Mouse (Mus musculus) ZHBTc4 (cell line): ENCODE data around the gene Aamp.
A peak's percentile ranks its signal among the peaks of the same experiment; 100 is the strongest.
"Not testable (repeated sequence)": the region's sequence is repeated elsewhere in the genome, so short reads cannot be mapped to it uniquely, and the experiment has no call there.

Experiments used
- DNase-seq: peaks from one replicate; pipeline ENCODE4 v3.0.0-alpha.2; 2011; ENCODE audit warnings: low read depth, low spot score

Gene Aamp

DNA sequence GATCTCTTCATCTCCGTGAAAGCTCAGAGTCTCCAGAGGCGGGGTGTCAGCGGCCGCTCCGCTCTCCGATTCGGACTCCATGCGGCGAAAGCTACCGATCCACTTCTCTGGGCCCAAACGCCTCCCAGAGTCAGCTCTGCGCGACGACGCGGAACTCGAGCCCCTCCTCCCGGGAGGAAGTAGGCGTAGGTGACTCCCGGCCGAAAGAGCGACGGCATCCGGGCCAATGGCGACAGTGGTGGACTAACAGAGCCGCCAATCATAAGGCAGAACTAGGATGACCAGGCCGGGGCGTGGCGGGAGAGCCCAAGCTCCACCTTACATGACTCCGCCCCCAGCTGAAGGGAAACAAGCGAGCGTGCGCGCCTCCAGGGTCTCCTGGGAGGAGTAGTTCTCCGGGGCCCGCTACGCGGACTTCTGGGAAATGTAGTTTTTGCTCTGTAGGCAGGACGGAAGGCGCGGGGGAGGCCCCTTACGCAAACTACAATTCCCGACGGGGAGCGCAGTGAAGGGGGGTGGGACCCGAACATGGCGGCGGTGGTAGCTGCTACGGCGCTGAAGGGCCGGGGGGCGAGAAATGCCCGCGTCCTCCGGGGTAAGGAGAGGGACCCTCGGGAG is at the start of gene Aamp, which contains the start of gene Pnkd:
Gene Aamp (minus strand): TSS at position 196 of the 618 bp plus-strand sequence.
Gene Pnkd (plus strand): TSS at position 388 of the 618 bp plus-strand sequence.
- peak; percentile 100 for DNase-seq

- no peak for DNase-seq
Measured at GRCm38 (mm10) chr1:74332930-74333329, 48.4 kb upstream of the Aamp start.

DNA sequence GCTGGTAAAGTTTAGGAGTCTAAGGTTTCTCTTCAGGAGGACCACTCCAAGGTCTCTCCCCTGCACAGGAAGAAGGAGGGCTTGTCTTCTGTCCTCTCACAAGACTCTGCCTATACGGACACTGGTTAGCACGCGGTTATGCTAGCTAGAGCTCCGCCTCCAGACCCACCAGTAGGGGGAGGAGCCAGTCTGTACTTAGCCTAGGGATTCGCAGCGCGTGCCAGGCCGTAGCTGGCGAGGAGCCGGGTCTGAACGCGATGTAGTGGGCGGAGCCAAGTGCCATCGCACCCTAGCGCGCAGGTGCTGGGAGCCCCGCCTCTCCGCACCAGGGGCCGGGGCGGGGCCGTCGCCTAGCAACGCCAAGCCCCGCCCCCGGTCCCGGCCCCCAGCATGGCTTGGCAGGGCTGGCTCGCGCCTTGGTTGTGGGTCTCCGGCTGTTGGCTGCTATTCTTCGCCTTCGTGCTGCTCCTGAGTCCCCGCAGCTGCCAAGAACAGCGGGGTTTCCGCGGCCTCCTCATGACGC is 47.8 kb upstream of the Aamp start:
- DNase-seq = peak; percentile 99

GRCm38 (mm10) chr1:74331046-74331681 is 46.6 kb upstream of the Aamp start:
- no peak for DNase-seq

DNA sequence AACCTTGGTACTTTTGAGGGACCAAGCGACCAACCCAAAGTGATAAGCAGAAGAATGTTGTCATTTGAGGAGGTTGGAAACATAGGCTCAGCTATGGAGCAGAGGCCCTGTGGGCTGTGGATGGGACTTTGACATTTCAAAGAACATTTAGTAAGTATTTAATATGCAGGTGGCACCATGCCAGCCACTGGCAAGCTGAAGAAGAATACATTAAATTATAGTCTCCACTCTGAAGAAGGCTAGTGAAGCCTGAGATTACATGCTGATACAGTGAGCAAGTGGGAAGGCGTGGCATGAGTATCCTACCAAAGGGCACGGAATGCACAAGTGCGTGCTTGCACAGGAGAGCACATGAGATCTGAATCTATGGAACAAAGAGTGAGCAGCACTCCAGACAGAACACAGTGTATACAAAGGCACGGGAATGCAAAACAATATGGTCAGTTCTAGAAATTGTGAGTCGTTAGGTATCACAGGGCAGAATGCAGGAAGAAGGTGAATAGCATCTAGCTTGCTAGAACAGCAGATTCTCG is 45.4 kb upstream of the Aamp start:
- no peak for DNase-seq

DNA sequence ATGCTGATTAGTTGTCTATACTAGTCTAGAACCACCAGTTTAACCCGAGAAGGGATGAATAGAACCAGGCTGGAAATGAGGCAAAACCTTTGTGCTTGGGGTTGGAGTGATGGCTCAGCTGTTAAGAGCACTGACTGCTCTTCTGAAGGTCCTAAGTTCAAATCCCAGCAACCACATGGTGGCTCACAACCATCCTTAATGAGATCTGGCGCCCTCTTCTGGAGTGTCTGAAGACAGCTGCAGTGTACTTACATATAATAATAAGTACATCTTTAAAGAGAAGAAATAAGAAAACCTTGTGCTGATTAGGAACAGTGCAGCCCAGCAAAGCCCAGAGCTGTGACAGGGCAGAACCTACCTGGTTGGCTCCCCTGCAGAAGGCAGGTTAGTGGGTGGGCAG is 42.4 kb upstream of the Aamp start:
- DNase-seq = not testable (repeated sequence)

- no peak for DNase-seq
Measured at GRCm38 (mm10) chr1:74321396-74321795, 36.9 kb upstream of the Aamp start.

- DNase-seq = no peak
Measured at GRCm38 (mm10) chr1:74318711-74319110, 34.2 kb upstream of the Aamp start.

DNA sequence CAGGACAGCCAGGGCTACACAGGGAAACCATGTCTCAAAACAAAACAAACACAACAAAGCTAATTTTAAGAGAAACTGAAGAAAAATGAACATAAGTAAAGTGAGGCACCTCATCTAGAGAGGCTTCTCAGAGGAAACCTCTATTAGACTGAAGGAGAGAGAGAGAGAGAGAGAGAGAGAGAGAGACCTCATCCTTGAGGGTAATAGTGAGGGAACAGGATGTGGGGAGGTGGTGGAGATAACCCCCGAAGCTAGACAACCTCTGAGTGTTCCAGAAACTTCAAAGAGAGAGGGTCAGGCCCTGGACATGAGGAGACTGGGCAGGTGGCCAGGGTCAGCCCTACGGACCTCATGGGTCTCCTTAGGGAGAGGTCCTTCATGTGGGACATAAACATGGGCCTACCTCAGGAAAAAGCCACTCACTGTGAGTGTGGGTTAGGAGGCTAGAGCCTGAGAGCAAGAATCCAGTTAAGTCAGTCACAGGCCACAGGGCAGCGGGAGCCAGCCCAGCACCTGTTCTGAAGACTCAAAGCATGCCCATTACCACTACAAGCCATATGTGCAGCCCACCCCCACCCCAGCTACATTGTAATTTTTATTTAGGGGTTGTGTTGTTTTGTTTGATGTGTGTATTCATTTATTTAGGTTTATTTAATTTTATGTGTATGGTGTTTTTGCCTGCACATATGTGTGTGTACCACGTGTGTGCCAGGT is 31.7 kb upstream of the Aamp start:
- no peak for DNase-seq

DNA sequence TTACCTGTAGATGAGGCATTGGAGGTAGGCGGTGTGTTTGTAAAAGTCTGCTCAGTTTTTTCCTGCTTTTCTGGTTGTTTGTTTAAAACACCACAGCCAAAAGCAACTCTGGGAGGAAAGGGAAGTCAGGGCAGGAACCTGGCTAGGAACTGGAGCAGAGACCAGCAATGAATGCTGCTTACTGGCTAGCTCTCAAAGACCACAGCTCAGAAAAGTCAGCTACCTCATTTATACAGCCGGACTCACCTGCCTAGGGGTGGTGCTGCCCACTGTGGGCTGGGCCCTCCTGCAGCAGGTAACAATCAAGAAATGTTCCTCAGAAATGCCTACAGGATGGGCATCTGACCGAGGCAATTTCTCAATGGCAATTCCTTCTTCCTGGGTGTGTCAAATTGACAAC is 30.3 kb upstream of the Aamp start:
- no peak for DNase-seq

GRCm38 (mm10) chr1:74313049-74313692 is 28.6 kb upstream of the Aamp start:
- peak; percentile 83 for DNase-seq

DNA sequence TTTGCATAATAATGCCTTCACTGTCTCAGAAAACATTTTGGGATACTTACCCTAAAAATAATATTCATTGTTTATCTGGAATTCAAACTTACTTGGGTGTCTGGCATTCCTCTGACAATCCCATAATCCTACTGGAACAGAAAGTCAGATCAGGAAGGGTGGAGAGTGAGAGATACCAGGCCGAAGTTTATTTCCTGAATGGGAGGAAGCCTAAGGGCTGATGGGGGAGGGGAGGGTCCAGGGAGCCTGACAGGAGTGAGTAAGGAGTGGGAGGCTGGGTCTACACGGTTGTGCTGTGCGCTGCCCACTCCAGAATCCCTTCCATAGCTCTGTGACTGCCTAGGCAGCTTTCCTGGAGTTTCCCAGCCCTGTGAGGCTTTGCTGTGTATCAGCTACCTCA is 25.2 kb upstream of the Aamp start:
- DNase-seq = peak; percentile 72

- DNase-seq = peak; percentile 86
Measured at GRCm38 (mm10) chr1:74308001-74308964, 23.7 kb upstream of the Aamp start.

DNA sequence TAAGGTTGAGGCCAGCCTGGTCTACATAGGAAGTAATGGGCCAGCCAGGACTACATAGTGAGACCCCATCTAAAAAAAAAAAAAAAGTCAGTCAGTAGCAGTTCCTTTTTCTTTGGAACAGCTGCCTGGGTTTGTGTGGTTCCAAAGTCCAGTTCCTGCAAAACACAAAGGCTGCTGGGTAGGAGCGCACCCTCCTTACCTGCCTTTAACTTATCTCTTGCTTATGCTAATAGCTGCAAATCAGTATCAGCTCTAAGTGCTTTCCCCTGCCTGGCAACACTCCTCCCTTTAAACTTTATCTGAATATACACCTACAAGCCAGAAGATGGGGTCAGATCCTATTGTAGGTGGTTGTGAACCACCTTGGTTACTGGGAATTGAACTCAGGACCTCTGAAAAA is 22.6 kb upstream of the Aamp start:
- peak; percentile 32 for DNase-seq

DNA sequence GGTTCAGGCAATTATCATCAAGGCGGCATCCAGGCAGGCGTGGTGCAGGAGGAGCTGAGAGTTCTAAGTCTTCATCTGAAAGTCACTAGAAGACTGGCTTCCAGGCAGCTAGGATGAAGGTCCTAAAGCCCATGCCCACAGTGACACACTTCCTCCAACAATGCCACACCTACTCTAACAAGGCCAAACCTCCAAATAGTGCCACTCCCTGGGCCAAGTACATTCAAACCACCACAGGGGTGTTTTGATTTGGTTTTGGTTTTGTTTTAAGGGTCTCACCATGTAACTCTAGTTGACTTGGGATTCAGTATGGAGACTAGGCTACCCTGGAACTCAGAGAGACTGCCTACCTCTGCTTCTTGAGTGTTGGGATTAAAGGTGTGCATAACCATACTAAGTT is 21.0 kb upstream of the Aamp start, which contains the start of gene Tmbim1:
Gene Tmbim1 (minus strand): TSS at position 101 of the 400 bp plus-strand sequence.
- no peak for DNase-seq

- no peak for DNase-seq
Measured at GRCm38 (mm10) chr1:74304946-74305345, 20.4 kb upstream of the Aamp start.

- no peak for DNase-seq
Measured at GRCm38 (mm10) chr1:74304339-74304790, 19.8 kb upstream of the Aamp start.

- peak; percentile 57 for DNase-seq
Measured at GRCm38 (mm10) chr1:74303509-74304338, 19.2 kb upstream of the Aamp start.

DNA sequence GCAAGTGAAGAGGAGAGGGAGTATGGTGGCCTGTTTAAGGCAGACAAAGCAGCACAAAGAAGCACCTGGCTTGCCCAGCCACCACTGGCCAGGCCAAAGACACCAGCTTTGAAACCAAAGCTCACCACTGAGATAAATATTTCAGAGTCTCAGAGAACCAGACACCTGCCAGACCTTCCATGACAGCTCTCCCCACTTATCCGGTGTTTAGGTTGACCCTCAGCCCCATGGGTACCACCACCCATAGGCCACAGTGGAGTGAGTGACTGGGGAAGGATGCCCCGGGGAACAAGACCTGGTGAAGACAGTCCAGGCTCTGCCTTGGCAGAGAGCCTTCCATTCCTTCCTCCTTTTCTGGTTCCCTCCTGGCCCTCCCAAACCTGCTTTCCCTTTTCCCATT is 18.3 kb upstream of the Aamp start:
- DNase-seq = no peak
